Mouse (Mus musculus): ENCODE measurements at regions not wholly inside any gene's neighbourhood (a gene's known extent, or its start where the extent isn't known, plus 50 kb on each side); places are given as distances from the start of the nearest gene placed in this dataset.
"Not testable (repeated sequence)": the region's sequence is repeated elsewhere in the genome, so short reads cannot be mapped to it uniquely, and the experiment has no call there.

DNA sequence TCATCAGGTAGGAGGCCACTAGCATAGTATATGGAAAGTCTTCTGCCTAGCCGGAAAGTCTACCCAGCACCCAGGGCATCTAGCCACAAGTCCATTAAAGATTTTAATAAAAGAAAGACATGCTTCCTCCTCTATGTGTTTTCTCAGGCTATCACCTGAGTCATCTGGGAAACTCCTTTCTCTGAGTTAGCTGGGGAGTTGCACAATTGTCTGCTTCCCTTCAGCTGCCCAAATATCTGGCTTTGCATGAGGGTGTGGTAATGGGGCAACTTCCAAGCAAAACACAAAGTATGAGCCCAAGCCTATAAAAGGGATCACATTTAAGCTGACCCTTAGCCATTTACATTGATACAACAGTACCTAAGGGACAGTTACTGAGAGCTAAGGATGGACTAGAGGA lies 376.9 kb upstream of the Tbl1xr1 start:
- Histone ChIP-seq H3K4me3 (replicated peaks; ENCODE audit: low read length) (no peak overlapping the region), H3K27me3 (ENCODE audit: insufficient read depth, low read length) (no peaks in the 10 kb centered on the region), H3K4me1 (replicated peaks; ENCODE audit: low read depth, low read length) (no peaks in the 10 kb centered on the region), H3K36me3 (ENCODE audit: insufficient read depth, low read length) (no peaks in the 10 kb centered on the region), H3K9me3 (ENCODE audit: low read length) (peaks cover 74% of the 10 kb centered on the region)
- TF ChIP-seq NANOG (IDR thresholded peaks at IDR 0.05; ENCODE audit: borderline replicate concordance, low read length) (no peak), POU5F1 (IDR thresholded peaks at IDR 0.05; ENCODE audit: borderline replicate concordance, low read length) (no peak), CTCF (conservative IDR thresholded peaks at IDR 0.05; ENCODE audit: low read length) (no peak)

- Histone ChIP-seq H3K27me3 (ENCODE audit: insufficient read depth, low read length) (no peaks in the 10 kb centered on the region), H3K4me1 (replicated peaks; ENCODE audit: low read depth, low read length) (no peaks in the 10 kb centered on the region), H3K36me3 (ENCODE audit: insufficient read depth, low read length) (no peaks in the 10 kb centered on the region), H3K4me3 (replicated peaks; ENCODE audit: low read length) (no peak overlapping the region), H3K9me3 (ENCODE audit: low read length) (peaks cover 75% of the 10 kb centered on the region)
- no peak for TF ChIP-seq POU5F1 (IDR thresholded peaks at IDR 0.05; ENCODE audit: borderline replicate concordance, low read length)
- no peak for TF ChIP-seq NANOG (IDR thresholded peaks at IDR 0.05; ENCODE audit: borderline replicate concordance, low read length)
- no peak for TF ChIP-seq CTCF (conservative IDR thresholded peaks at IDR 0.05; ENCODE audit: low read length)
Observed at GRCm38 (mm10) chr3:21700326-21700725, 376.1 kb upstream of the Tbl1xr1 start.

- Histone ChIP-seq H3K9me3 (ENCODE audit: low read length) (peaks cover 35% of the 10 kb centered on the region), H3K4me1 (replicated peaks; ENCODE audit: low read depth, low read length) (peaks cover 22% of the 10 kb centered on the region), H3K27me3 (ENCODE audit: insufficient read depth, low read length) (no peaks in the 10 kb centered on the region), H3K36me3 (ENCODE audit: insufficient read depth, low read length) (no peaks in the 10 kb centered on the region), H3K4me3 (replicated peaks; ENCODE audit: low read length) (no peak overlapping the region)
- TF ChIP-seq CTCF (conservative IDR thresholded peaks at IDR 0.05; ENCODE audit: low read length): no peak
- no peak for TF ChIP-seq POU5F1 (IDR thresholded peaks at IDR 0.05; ENCODE audit: borderline replicate concordance, low read length)
- TF ChIP-seq NANOG (IDR thresholded peaks at IDR 0.05; ENCODE audit: borderline replicate concordance, low read length): no peak
Observed at GRCm38 (mm10) chr3:21726747-21727505, 349.5 kb upstream of the Tbl1xr1 start.

GRCm38 (mm10) chr3:21728019-21728418 lies 348.4 kb upstream of the Tbl1xr1 start:
- TF ChIP-seq CTCF (conservative IDR thresholded peaks at IDR 0.05; ENCODE audit: low read length) (no peak), NANOG (IDR thresholded peaks at IDR 0.05; ENCODE audit: borderline replicate concordance, low read length) (no peak; the same call in 1 of the 2 replicates), POU5F1 (IDR thresholded peaks at IDR 0.05; ENCODE audit: borderline replicate concordance, low read length) (no peak)
- Histone ChIP-seq H3K4me1 (replicated peaks; ENCODE audit: low read depth, low read length) (peaks cover 22% of the 10 kb centered on the region), H3K9me3 (ENCODE audit: low read length) (peaks cover 24% of the 10 kb centered on the region), H3K27me3 (ENCODE audit: insufficient read depth, low read length) (no peaks in the 10 kb centered on the region), H3K36me3 (ENCODE audit: insufficient read depth, low read length) (no peaks in the 10 kb centered on the region), H3K4me3 (replicated peaks; ENCODE audit: low read length) (no peak overlapping the region)

GRCm38 (mm10) chr3:21729328-21729727 lies 347.1 kb upstream of the Tbl1xr1 start:
- H3K9me3 ChIP-seq (ENCODE audit: low read length): peaks cover 25% of the 10 kb centered on the region
- no peak for TF ChIP-seq NANOG (IDR thresholded peaks at IDR 0.05; ENCODE audit: borderline replicate concordance, low read length)
- no peak for TF ChIP-seq POU5F1 (IDR thresholded peaks at IDR 0.05; ENCODE audit: borderline replicate concordance, low read length)
- no peak for TF ChIP-seq CTCF (conservative IDR thresholded peaks at IDR 0.05; ENCODE audit: low read length)
- no peak overlapping the region for H3K4me3 ChIP-seq (replicated peaks; ENCODE audit: low read length)
- no peaks in the 10 kb centered on the region for H3K27me3 ChIP-seq (ENCODE audit: insufficient read depth, low read length)
- H3K36me3 ChIP-seq (ENCODE audit: insufficient read depth, low read length): no peaks in the 10 kb centered on the region
- peaks cover 22% of the 10 kb centered on the region for H3K4me1 ChIP-seq (replicated peaks; ENCODE audit: low read depth, low read length)

DNA sequence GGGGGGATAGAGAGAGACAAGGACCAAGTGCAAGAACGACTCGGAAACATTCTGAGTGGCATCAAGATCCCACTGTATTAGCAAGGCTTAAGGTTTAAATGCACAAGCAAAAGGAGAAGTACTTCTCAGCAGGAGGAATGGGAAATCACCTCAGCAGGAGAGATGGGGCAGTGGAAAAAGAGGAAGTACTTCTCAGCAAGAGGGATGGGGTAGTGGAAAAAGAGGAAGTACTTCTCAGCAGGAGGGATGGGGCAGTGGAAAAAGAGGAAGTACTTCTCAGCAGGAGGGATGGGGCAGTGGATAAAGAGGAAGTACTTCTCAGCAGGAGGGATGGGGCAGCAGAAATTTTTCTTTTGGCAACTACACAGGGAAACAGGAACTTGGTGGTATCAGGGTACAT lies 340.8 kb upstream of the Tbl1xr1 start:
- peaks cover 42% of the 10 kb centered on the region for H3K9me3 ChIP-seq (ENCODE audit: low read length)
- not testable (repeated sequence) for H3K4me3 ChIP-seq (replicated peaks; ENCODE audit: low read length); H3K36me3 ChIP-seq (ENCODE audit: insufficient read depth, low read length); H3K4me1 ChIP-seq (replicated peaks; ENCODE audit: low read depth, low read length); H3K27me3 ChIP-seq (ENCODE audit: insufficient read depth, low read length)

GRCm38 (mm10) chr3:21739720-21740119 lies 336.7 kb upstream of the Tbl1xr1 start:
- Histone ChIP-seq H3K9me3 (ENCODE audit: low read length) (peaks cover 33% of the 10 kb centered on the region), H3K36me3 (ENCODE audit: insufficient read depth, low read length) (no peaks in the 10 kb centered on the region), H3K27me3 (ENCODE audit: insufficient read depth, low read length) (no peaks in the 10 kb centered on the region), H3K4me1 (replicated peaks; ENCODE audit: low read depth, low read length) (no peaks in the 10 kb centered on the region), H3K4me3 (replicated peaks; ENCODE audit: low read length) (no peak overlapping the region)
- TF ChIP-seq NANOG (IDR thresholded peaks at IDR 0.05; ENCODE audit: borderline replicate concordance, low read length) (no peak), POU5F1 (IDR thresholded peaks at IDR 0.05; ENCODE audit: borderline replicate concordance, low read length) (no peak), CTCF (conservative IDR thresholded peaks at IDR 0.05; ENCODE audit: low read length) (no peak)

GRCm38 (mm10) chr3:21744107-21744506 lies 332.3 kb upstream of the Tbl1xr1 start:
- Histone ChIP-seq H3K36me3 (ENCODE audit: insufficient read depth, low read length) (no peaks in the 10 kb centered on the region), H3K9me3 (ENCODE audit: low read length) (peaks cover 8% of the 10 kb centered on the region; the same call in 1 of the 2 replicates), H3K4me3 (replicated peaks; ENCODE audit: low read length) (no peak overlapping the region), H3K4me1 (replicated peaks; ENCODE audit: low read depth, low read length) (no peaks in the 10 kb centered on the region), H3K27me3 (ENCODE audit: insufficient read depth, low read length) (no peaks in the 10 kb centered on the region)
- no peak for TF ChIP-seq NANOG (IDR thresholded peaks at IDR 0.05; ENCODE audit: borderline replicate concordance, low read length)
- no peak for TF ChIP-seq POU5F1 (IDR thresholded peaks at IDR 0.05; ENCODE audit: borderline replicate concordance, low read length)
- no peak for TF ChIP-seq CTCF (conservative IDR thresholded peaks at IDR 0.05; ENCODE audit: low read length)

All from E14TG2a.4 (cell line).